Mouse (Mus musculus) cerebellum, adult 2 months (tissue): ENCODE measurements at regions not wholly inside any gene's neighbourhood (a gene's known extent, or its start where the extent isn't known, plus 50 kb on each side); places are given as distances from the start of the nearest gene placed in this dataset.

ENCODE experiments used
- DNase-seq, 2 experiments: peaks; one replicate each; pipeline ENCODE4 v3.0.0; 2021
- H3K27ac ChIP-seq: fragments of 200-500 bp; 2 replicates; pipeline ENCODE4 v1.5.1; 2012; ENCODE audit warnings: low read length, control low read depth, inconsistent platforms; ENCODE audit not compliant: insufficient read depth
- H3K27me3 ChIP-seq: fragments of 200-500 bp; 2 replicates; pipeline ENCODE4 v1.6.1; 2012; ENCODE audit warnings: inconsistent platforms, mild to moderate bottlenecking, low read length, moderate library complexity; ENCODE audit not compliant: control insufficient read depth, insufficient read depth
- H3K4me1 ChIP-seq: fragments of 200-500 bp; 2 replicates; pipeline ENCODE4 v1.6.1; 2011; ENCODE audit warnings: low read length; ENCODE audit not compliant: control insufficient read depth, insufficient read depth
- H3K4me3 ChIP-seq: fragments of 200-500 bp; replicated peaks from 2 replicates; pipeline ENCODE3; 2011; ENCODE audit warnings: mild to moderate bottlenecking, low read depth, low read length, control low read depth; ENCODE audit not compliant: insufficient read depth
- CTCF ChIP-seq: fragments of 200-500 bp; IDR thresholded peaks from 2 replicates; pipeline ENCODE4 v1.5.1; 2011; ENCODE audit warnings: low read depth, mild to moderate bottlenecking, control low read depth, low read length, moderate library complexity, borderline replicate concordance; ENCODE audit not compliant: insufficient read depth
- POLR2A ChIP-seq: fragments of 200-500 bp; IDR thresholded peaks from 2 replicates; pipeline ENCODE4 v1.6.1; 2011; ENCODE audit warnings: low read length, control low read depth, borderline replicate concordance; ENCODE audit not compliant: insufficient read depth
- WGBS: fragments of 180-500 bp; shearing (Covaris S2); methylation state at CpG from one replicate; pipeline ENCODE4 v1.1.7; 2018; 5-methylcytosine and 5-hydroxymethylcytosine counted together

DNA sequence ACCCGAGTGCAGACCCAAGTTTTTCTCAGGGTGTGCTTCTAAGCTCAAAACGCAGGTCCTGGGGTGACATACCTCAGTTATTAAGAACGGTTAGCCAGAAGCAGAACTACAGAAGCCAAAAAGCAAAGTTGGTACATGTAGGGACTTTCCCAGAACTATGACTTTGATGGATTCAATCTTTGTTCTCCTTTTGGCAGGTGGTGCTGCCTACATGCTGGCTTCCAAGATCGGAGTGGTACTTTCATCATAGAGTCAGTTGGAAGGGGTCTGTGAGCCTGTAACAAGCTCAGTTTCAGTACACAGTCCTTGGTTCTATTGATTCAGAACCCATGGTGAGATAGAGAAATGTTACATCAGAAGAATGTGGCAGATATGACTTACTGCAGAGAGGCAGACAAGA lies 86.6 kb upstream of the Ankrd50 start:
- TF ChIP-seq POLR2A (no peak), CTCF (no peak)
- WGBS = 76% methylated on average over 4 of the region's 4 CpGs
- H3K27me3 ChIP-seq = no peaks in the 10 kb centered on the region

DNA sequence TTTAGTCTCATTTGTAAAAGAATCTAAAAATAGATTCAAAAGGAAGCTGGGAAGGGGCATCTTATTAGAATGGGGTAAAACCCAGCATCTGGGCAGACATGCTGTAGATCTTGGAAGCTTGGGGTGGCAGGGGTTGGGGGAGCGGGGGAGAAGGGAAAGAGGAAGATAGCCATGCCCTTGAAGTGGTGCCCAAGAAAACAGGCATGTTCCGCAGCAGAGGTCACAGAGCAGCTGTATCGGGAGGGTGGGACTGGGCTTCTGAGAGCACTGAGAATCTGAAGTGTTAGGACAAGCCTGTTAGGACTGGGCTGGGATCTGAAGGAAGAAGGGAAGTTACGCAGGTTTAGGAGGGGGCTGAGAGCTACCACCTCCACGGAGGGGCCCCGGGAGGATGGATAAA lies 84.4 kb upstream of the Ankrd50 start:
- no peaks in the 10 kb centered on the region for H3K27me3 ChIP-seq
- H3K27ac ChIP-seq = no peak overlapping the region
- H3K4me1 ChIP-seq = no peaks in the 10 kb centered on the region
- H3K4me3 ChIP-seq = no peak overlapping the region
- 62% methylated on average over 6 of the region's 6 CpGs for WGBS
- TF ChIP-seq CTCF (no peak), POLR2A (no peak)
- no peak for DNase-seq

More for the DNA sequence above, 86.6 kb upstream of the Ankrd50 start:
- H3K27ac ChIP-seq = no peak overlapping the region
- DNase-seq = no peak
- H3K4me1 ChIP-seq = no peaks in the 10 kb centered on the region
- H3K4me3 ChIP-seq = no peak overlapping the region

DNA sequence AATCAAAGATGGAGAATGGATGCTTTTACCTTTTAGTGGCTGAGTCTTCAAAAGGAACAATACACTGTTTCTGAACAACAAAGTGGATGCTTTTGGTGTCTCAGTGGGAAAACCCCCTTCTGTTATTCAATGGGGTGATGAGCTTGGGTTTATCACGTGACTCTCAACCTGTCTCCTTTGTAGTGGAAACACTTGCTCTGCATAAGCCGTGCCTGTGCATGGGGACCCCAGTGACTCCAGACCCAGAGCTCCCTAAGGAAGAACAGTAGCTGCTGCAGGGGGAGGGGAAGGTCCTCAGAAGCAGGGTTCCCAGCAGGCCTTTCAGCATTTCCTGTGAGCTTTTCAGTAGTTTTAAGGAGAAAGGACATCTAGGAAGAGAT lies 83.9 kb upstream of the Ankrd50 start:
- no peak for DNase-seq
- H3K4me1 ChIP-seq = no peaks in the 10 kb centered on the region
- no peak overlapping the region for H3K27ac ChIP-seq
- TF ChIP-seq POLR2A (no peak), CTCF (no peak)
- no peaks in the 10 kb centered on the region for H3K27me3 ChIP-seq
- H3K4me3 ChIP-seq = no peak overlapping the region
- WGBS = 25% methylated on average over 2 of the region's 2 CpGs

DNA sequence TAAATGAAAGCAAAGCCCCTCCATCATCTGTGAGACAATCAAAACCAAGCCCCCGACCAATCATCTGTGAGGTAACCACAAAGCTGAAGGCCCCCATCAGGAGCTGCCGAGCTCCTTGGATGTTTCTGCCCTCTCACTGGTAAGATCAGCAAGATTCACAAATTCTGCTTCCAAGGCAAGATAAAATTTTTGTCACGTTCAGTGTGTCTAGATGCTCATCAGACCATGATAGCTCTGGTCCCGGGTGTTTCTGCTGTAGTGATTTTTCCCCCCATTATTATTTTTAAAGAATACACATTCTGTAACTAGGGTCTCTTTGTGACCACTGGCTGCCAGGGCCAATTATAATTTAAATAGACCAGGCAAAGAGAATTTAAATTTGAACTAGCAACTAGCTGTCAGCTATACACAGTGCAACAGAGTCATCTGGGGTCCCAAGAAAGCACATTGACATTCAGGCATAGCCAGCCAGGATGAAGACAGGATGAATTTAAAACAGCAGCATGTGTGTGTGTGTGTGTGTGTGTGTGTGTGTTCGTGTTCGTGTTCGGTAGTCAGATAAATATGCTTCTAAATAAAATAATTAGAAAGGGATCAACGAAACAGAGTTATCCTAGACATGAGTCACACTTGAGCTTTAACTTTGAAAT lies 83.4 kb upstream of the Ankrd50 start:
- no peak overlapping the region for H3K27ac ChIP-seq
- no peaks in the 10 kb centered on the region for H3K27me3 ChIP-seq
- H3K4me3 ChIP-seq = no peak overlapping the region
- no peaks in the 10 kb centered on the region for H3K4me1 ChIP-seq
- 30% methylated on average over 8 of the region's 8 CpGs for WGBS
- no peak for DNase-seq
- TF ChIP-seq POLR2A (no peak), CTCF (no peak)

DNA sequence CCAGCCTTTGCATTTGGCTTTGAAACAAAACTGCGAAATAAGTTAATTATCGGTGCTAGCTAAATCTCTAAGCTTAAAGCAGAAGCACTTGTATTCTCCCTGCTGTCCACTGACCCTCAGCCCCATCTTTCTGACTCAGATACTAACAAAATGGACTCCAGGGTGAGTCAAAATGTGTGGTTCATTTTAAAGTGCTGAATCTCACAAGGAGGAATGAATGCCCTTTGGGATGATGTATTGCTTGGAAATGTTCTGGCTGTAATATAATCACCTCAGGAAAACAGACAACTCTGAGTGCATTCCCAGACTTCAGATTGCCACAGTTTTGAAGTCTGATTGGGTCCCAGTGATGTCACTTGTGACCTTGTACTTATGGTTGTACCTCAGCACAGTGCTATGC lies 81.9 kb upstream of the Ankrd50 start:
- H3K27me3 ChIP-seq = no peaks in the 10 kb centered on the region
- no peak for DNase-seq
- 95% methylated on average over 2 of the region's 2 CpGs for WGBS
- TF ChIP-seq CTCF (no peak), POLR2A (no peak)
- H3K4me3 ChIP-seq = no peak overlapping the region
- H3K4me1 ChIP-seq = no peaks in the 10 kb centered on the region
- no peak overlapping the region for H3K27ac ChIP-seq

DNA sequence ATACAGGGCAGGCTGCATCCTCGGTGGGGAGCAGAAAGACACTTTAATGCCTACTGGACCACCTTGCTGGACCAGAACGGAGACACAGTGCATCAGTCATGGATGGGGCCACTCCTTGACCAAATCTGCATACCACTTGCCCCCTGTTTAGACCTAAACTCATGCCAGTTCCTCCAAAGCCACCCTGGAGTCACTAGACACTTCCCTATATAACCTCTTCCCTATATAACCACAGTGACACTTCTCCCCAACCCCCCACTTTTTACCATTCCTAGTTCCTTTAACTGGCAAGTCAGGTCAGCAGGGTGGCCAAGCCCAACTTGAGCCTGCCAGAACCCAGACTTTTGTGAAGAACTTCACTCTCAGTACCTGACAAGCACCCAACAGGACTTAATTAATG lies 80.2 kb upstream of the Ankrd50 start:
- TF ChIP-seq CTCF = no peak
- Histone ChIP-seq H3K27me3 (no peaks in the 10 kb centered on the region), H3K27ac (no peak overlapping the region), H3K4me3 (no peak overlapping the region), H3K4me1 (no peaks in the 10 kb centered on the region)
- no peak for DNase-seq
- 36% methylated on average over 2 of the region's 2 CpGs for WGBS

DNA sequence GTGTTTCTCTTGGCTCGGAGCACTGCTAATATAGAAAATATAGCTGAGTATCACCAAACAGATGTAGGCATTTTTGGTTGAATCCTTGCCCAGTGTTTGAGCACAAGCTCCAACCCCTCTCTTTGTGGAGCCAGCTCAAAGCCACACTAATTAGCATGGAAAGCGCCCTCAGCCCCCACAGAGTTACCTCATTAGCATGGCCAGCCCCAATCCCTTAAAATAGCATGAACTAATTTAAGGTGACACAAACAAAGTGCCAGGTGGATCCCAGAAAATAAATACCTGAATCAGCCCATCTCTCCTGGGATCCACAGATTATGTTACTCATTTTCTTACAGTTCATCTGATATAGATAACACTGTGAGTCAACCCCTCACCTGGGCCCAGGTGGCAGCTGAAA lies 79.7 kb upstream of the Ankrd50 start:
- no peaks in the 10 kb centered on the region for H3K4me1 ChIP-seq

DNA sequence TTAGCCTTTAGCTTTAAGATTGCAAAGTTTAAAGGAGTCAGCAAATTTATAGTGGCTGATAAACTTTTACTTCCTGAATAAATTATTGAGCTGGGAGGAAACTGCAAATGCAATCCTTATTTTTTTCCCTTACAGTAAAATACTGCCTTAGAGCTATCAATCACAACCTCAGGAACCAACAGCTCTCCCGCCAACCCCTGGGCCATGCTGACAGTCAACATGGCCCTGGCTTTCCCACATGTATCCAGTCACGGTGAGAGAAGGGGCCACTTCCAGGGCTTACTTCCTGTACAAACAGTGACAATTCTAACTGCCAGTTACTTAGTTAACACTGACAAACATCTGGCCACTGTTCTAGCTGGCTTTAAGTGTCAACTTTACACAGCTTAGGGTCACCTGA lies 76.5 kb upstream of the Ankrd50 start:
- 59% methylated on average over 2 of the region's 2 CpGs for WGBS
- no peaks in the 10 kb centered on the region for H3K4me1 ChIP-seq
- no peak for DNase-seq

More for the DNA sequence above, 79.7 kb upstream of the Ankrd50 start:
- H3K4me3 ChIP-seq = no peak overlapping the region
- TF ChIP-seq POLR2A = no peak
- TF ChIP-seq CTCF = no peak
- WGBS = 24% methylated on average over 2 of the region's 2 CpGs
- H3K27ac ChIP-seq = no peak overlapping the region
- no peak for DNase-seq
- no peaks in the 10 kb centered on the region for H3K27me3 ChIP-seq

DNA sequence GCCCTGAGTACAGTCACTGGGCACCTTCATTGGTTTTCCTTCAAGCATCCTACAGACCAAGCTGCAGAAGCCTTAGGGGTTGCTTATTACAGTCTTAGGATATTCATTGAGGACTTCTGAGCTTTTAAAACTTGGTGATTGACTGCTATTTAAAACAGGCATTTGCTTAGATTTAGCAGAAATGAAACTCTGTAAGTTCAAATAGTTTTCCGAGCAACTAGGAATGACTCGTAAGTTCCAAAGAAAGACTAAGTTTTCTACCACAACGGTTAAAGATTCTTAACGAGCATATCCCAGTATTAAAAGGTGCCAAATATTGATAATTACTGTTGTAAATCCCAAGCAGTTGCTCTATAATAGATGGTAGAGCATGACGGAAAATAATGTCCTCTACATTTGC lies 71.3 kb upstream of the Ankrd50 start:
- no peak for TF ChIP-seq POLR2A
- no peak for TF ChIP-seq CTCF
- Histone ChIP-seq H3K4me3 (no peak overlapping the region), H3K27ac (no peak overlapping the region), H3K27me3 (no peaks in the 10 kb centered on the region), H3K4me1 (no peaks in the 10 kb centered on the region)
- no peak for DNase-seq
- WGBS = 93% methylated on average over 5 of the region's 5 CpGs

More for the DNA sequence above, 76.5 kb upstream of the Ankrd50 start:
- no peak overlapping the region for H3K4me3 ChIP-seq
- no peak for TF ChIP-seq CTCF
- TF ChIP-seq POLR2A = no peak
- H3K27ac ChIP-seq = no peak overlapping the region
- H3K27me3 ChIP-seq = no peaks in the 10 kb centered on the region
